Comparison of ENCODE assay signal across 14 mouse cellular contexts in genomic region chr3:51880506-51881036, GRCm38 (mm10).
DNase-seq lines count a peak whose midpoint lies in the region; ATAC-seq lines count a peak whose summit lies in the region.
"Had no signal": no experiment of that assay in that cellular context is flagged by ENCODE, and none has a peak within 500 bp of the region (broad histone marks: within the 10 kb centered on the region; RNA-seq: fewer than 3 reads in every experiment).

No protein-coding gene starts in this region.

- DNase-seq in kidney, postnatal 14 days = no peak
- DNase-seq in midbrain, embryonic 10.5 days (ENCODE audit: low spot score) = no peak
- DNase-seq in midbrain, embryonic 11.5 days (ENCODE audit: low spot score, missing footprints) = no peak
- no peak for DNase-seq in embryo, embryonic 10 days (ENCODE audit: low spot score)
- no peak for DNase-seq in adrenal gland, adult 8-10 months
- DNase-seq: cerebellum, adult 11 months; gastrocnemius, postnatal 10 days; kidney, postnatal 4 days; right cerebral cortex, postnatal 14 days had no signal

- peak overlapping the region; percentile 8; the same call in 1 of the 2 replicates for H3K4me2 ChIP-seq in kidney, embryonic 15.5 days
- no peak overlapping the region for H3K4me2 ChIP-seq in midbrain, embryonic 11.5 days
- no peak overlapping the region for H3K4me2 ChIP-seq in midbrain, embryonic 12.5 days (replicated peaks)
- H3K4me2 ChIP-seq: heart, embryonic 12.5 days had no signal

- no peak overlapping the region for H3K9ac ChIP-seq in kidney, embryonic 15.5 days
- H3K9ac ChIP-seq in midbrain, embryonic 11.5 days (ENCODE audit: low read length) = no peak overlapping the region
- peak overlapping the region; percentile 7; the same call in 1 of the 2 replicates for H3K9ac ChIP-seq in midbrain, embryonic 12.5 days (replicated peaks)
- H3K9ac ChIP-seq: heart, embryonic 12.5 days; liver, embryonic 12.5 days had no signal

- no peaks in the 10 kb centered on the region for H3K36me3 ChIP-seq in kidney, embryonic 15.5 days
- no peaks in the 10 kb centered on the region for H3K36me3 ChIP-seq in midbrain, embryonic 10.5 days
- H3K36me3 ChIP-seq in midbrain, embryonic 11.5 days (ENCODE audit: control insufficient read depth, insufficient read depth, low read length) = no peaks in the 10 kb centered on the region
- no peaks in the 10 kb centered on the region for H3K36me3 ChIP-seq in midbrain, embryonic 12.5 days
- H3K36me3 ChIP-seq: heart, embryonic 12.5 days; liver, embryonic 12.5 days had no signal

- no peak overlapping the region for H3K27ac ChIP-seq in kidney, embryonic 15.5 days
- peak overlapping the region; percentile 2; the same call in 1 of the 2 replicates for H3K27ac ChIP-seq in midbrain, embryonic 10.5 days (replicated peaks)
- no peak overlapping the region for H3K27ac ChIP-seq in midbrain, embryonic 11.5 days (ENCODE audit: low read depth, low read length)
- H3K27ac ChIP-seq in midbrain, embryonic 12.5 days (replicated peaks) = peak overlapping the region; percentile 49

- H3K4me3 ChIP-seq in kidney, embryonic 15.5 days (replicated peaks) = no peak overlapping the region
- H3K4me3 ChIP-seq in midbrain, embryonic 10.5 days = no peak overlapping the region
- H3K4me3 ChIP-seq in midbrain, embryonic 11.5 days (ENCODE audit: low read depth, low read length) = no peak overlapping the region
- H3K4me3 ChIP-seq in midbrain, embryonic 12.5 days = no peak overlapping the region
- H3K4me3 ChIP-seq: erythroblast, embryonic 14.5 days; heart, embryonic 12.5 days; liver, embryonic 12.5 days had no signal

- ATAC-seq in kidney, embryonic 15.5 days (replicated peaks; ENCODE audit: low FRiP score) = no peak
- no peak for ATAC-seq in midbrain, embryonic 11.5 days (ENCODE audit: low FRiP score)
- no peak for ATAC-seq in midbrain, embryonic 12.5 days (ENCODE audit: low FRiP score, low read depth)

- H3K9me3 ChIP-seq in kidney, embryonic 15.5 days (replicated peaks) = no peaks in the 10 kb centered on the region
- no peaks in the 10 kb centered on the region for H3K9me3 ChIP-seq in midbrain, embryonic 10.5 days (replicated peaks)
- H3K9me3 ChIP-seq in midbrain, embryonic 11.5 days (ENCODE audit: control insufficient read depth, low read length) = no peaks in the 10 kb centered on the region
- H3K9me3 ChIP-seq in midbrain, embryonic 12.5 days = no peaks in the 10 kb centered on the region
- H3K9me3 ChIP-seq: heart, embryonic 12.5 days; liver, embryonic 12.5 days had no signal

- H3K27me3 ChIP-seq in kidney, embryonic 15.5 days = no peaks in the 10 kb centered on the region
- H3K27me3 ChIP-seq in midbrain, embryonic 10.5 days (ENCODE audit: low read depth, poor library complexity, severe bottlenecking) = no peaks in the 10 kb centered on the region
- no peaks in the 10 kb centered on the region for H3K27me3 ChIP-seq in midbrain, embryonic 11.5 days (ENCODE audit: control insufficient read depth, insufficient read depth, low read length)
- no peaks in the 10 kb centered on the region for H3K27me3 ChIP-seq in midbrain, embryonic 12.5 days
- H3K27me3 ChIP-seq: heart, embryonic 12.5 days; liver, embryonic 12.5 days had no signal

- 52% methylated on average over 8 of the region's 8 CpGs for WGBS in kidney, embryonic 15.5 days
- 83% methylated on average over 8 of the region's 8 CpGs for WGBS in midbrain, embryonic 10.5 days
- WGBS in midbrain, embryonic 11.5 days = 78% methylated on average over 8 of the region's 8 CpGs
- 65% methylated on average over 8 of the region's 8 CpGs for WGBS in midbrain, embryonic 12.5 days

- H3K4me1 ChIP-seq in kidney, embryonic 15.5 days = peaks cover 40% of the 10 kb centered on the region
- peaks cover 56% of the 10 kb centered on the region for H3K4me1 ChIP-seq in midbrain, embryonic 10.5 days
- peaks cover 17% of the 10 kb centered on the region for H3K4me1 ChIP-seq in midbrain, embryonic 11.5 days (ENCODE audit: control insufficient read depth, insufficient read depth, low read length)
- peaks cover 37% of the 10 kb centered on the region for H3K4me1 ChIP-seq in midbrain, embryonic 12.5 days

Comparison
In these comparisons a context has a peak if more than half of its experiments do, and no peak if none do; other contexts are left out.
1. H3K27ac ChIP-seq: peak in midbrain, embryonic 10.5 days (single experiment) and midbrain, embryonic 12.5 days (single experiment); none in kidney, embryonic 15.5 days (single experiment) and midbrain, embryonic 11.5 days (single experiment).